Mouse (Mus musculus) CD4-positive naive resting alpha-beta T cell, adult 76 days (primary cell): ENCODE measurements around the gene Lrr1. TPM values are rescaled to one million over a fixed set of nuclear protein-coding genes. Genes with fewer than 3 reads are reported as not detected.

Experiments
- total RNA-seq: library from RNA; stranded (reverse); gene quantifications from one replicate; pipeline ENCODE4 v1.2.4, GENCODE M21; 2023

Lrr1 gene
- not detected for total RNA-seq

GRCm38 (mm10) chr12:69168461-69169106, at the start of gene Lrr1:
TSS of gene Lrr1 (plus strand) at chr12:69168814.

GRCm38 (mm10) chr12:69158765-69159577, 9.6 kb upstream of the Lrr1 start, which contains the start of gene Rps29:
TSS of gene Rps29 (minus strand) at chr12:69159186.

GRCm38 (mm10) chr12:69183583-69184308, 15.1 kb downstream of the Lrr1 start, which contains the start of the genes Rpl36al and Mgat2:
TSS of gene Rpl36al (minus strand) at chr12:69184083.
TSS of gene Mgat2 (plus strand) at chr12:69184157.

GRCm38 (mm10) chr12:69196444-69197377, 28.1 kb downstream of the Lrr1 start, which contains the start of gene Gm49383:
TSS of gene Gm49383 (minus strand) at chr12:69197104.

GRCm38 (mm10) chr12:69198164-69198535, 29.5 kb downstream of the Lrr1 start, which contains the start of gene Dnaaf2:
TSS of gene Dnaaf2 (minus strand) at chr12:69198429.

GRCm38 (mm10) chr12:69204052-69204833, 35.6 kb downstream of the Lrr1 start, which contains the start of gene Gm49384:
TSS of gene Gm49384 (minus strand) at chr12:69204267.

GRCm38 (mm10) chr12:69227776-69228466, 59.3 kb downstream of the Lrr1 start, which contains the start of gene Pole2:
TSS of gene Pole2 (minus strand) at chr12:69228195.

Other genes starting within 250 kb of the Lrr1 start
- 6,880 TPM for gene Rps29, start 9.6 kb upstream of the Lrr1 start, total RNA-seq
- 443 TPM for gene Rpl36al, start 15.3 kb downstream of the Lrr1 start, total RNA-seq
- 28.0 TPM for gene Mgat2, start 15.3 kb downstream of the Lrr1 start, total RNA-seq
- 8.3 TPM for gene Gm49383, start 28.3 kb downstream of the Lrr1 start, total RNA-seq
- gene Dnaaf2, start 29.6 kb downstream of the Lrr1 start, total RNA-seq = 5.8 TPM
- gene Gm49384, start 35.5 kb downstream of the Lrr1 start, total RNA-seq = 4.7 TPM
- 23.4 TPM for gene Pole2, start 59.4 kb downstream of the Lrr1 start, total RNA-seq
- gene Klhdc1, start 72.4 kb downstream of the Lrr1 start, total RNA-seq = 29.6 TPM
- 83.8 TPM for gene Klhdc2, start 127.9 kb downstream of the Lrr1 start, total RNA-seq
- 108 TPM for gene Nemf, start 188.4 kb downstream of the Lrr1 start, total RNA-seq
- gene Arf6, start 203.3 kb downstream of the Lrr1 start, total RNA-seq = 240 TPM
- 6.1 TPM for gene Gm9887, start 203.6 kb downstream of the Lrr1 start, total RNA-seq